Mouse (Mus musculus) liver, postnatal 0 days (tissue): Measurements from ENCODE around the gene Gm3573. TPM values are rescaled to one million over a fixed set of nuclear protein-coding genes. Genes with fewer than 3 reads are reported as not detected.
"Not testable (repeated sequence)": the region's sequence is repeated elsewhere in the genome, so short reads cannot be mapped to it uniquely, and the experiment has no call there.

Experiments
- ATAC-seq: fragments of 200-750 bp; cut with Nextera tagmentation; 2 replicates; pipeline ENCODE4 v1.8.0; 2017; ENCODE audit warnings: mild to moderate bottlenecking, moderate library complexity
- DNase-seq: peaks from one replicate; pipeline ENCODE4 v3.0.0-alpha.2; 2016
- H3K27ac ChIP-seq: fragments of 300-500 bp; sonication (generic); 2 replicates; pipeline ENCODE4 v1.5.1; 2014; ENCODE audit warnings: antibody characterized with exemption, moderate library complexity, mild to moderate bottlenecking, low read depth
- H3K27me3 ChIP-seq: fragments of 300-500 bp; sonication (generic); 2 replicates; pipeline ENCODE4 v1.6.1; 2014; ENCODE audit warnings: low read length, control low read depth, mixed read lengths; ENCODE audit not compliant: insufficient read depth
- H3K36me3 ChIP-seq: fragments of 300-500 bp; sonication (generic); replicated peaks from 2 replicates; pipeline ENCODE4 v1.6.1; 2014; ENCODE audit warnings: mild to moderate bottlenecking, control low read depth, low read length, moderate library complexity, mixed read lengths; ENCODE audit not compliant: insufficient read depth
- H3K4me1 ChIP-seq: fragments of 300-500 bp; sonication (generic); 2 replicates; pipeline ENCODE4 v1.6.1; 2014; ENCODE audit warnings: antibody characterized with exemption, mild to moderate bottlenecking, control low read depth; ENCODE audit not compliant: insufficient read depth
- H3K4me2 ChIP-seq: fragments of 300-500 bp; sonication (generic); 2 replicates; pipeline ENCODE4 v1.6.1; 2014; ENCODE audit warnings: low read depth, mild to moderate bottlenecking, low read length, moderate library complexity, mixed read lengths
- H3K4me3 ChIP-seq: fragments of 300-500 bp; sonication (generic); 2 replicates; pipeline ENCODE4 v1.5.1; 2014; ENCODE audit warnings: low read depth, low read length
- H3K9ac ChIP-seq: fragments of 300-500 bp; sonication (generic); replicated peaks from 2 replicates; pipeline ENCODE4 v1.6.1; 2014; ENCODE audit warnings: mild to moderate bottlenecking, moderate library complexity
- H3K9me3 ChIP-seq: fragments of 300-500 bp; sonication (generic); 2 replicates; pipeline ENCODE4 v1.6.1; 2016; ENCODE audit warnings: mild to moderate bottlenecking, control low read depth, low read length, mixed read lengths
- WGBS: fragments of 180-500 bp; shearing (Covaris S2); extraction: QIAGEN DNeasy Blood & Tissue Kit; methylation state at CpG from one replicate; pipeline ENCODE4 v1.1.7; 2014; ENCODE audit not compliant: insufficient replicate concordance; 5-methylcytosine and 5-hydroxymethylcytosine counted together
- polyA plus RNA-seq: library from polyadenylated mRNA; unstranded; fragments of >200 nt; fragmentation: Nextera tagmentation; extraction: Ambion mirVana; gene quantifications from 2 replicates; pipeline ENCODE4 v1.2.1, GENCODE M21; 2015

Gm3573 gene
- not detected in 2 replicates for polyA plus RNA-seq

- H3K4me1 ChIP-seq, H3K9ac ChIP-seq, DNase-seq, H3K9me3 ChIP-seq, H3K27me3 ChIP-seq, H3K27ac ChIP-seq, H3K4me3 ChIP-seq, H3K4me2 ChIP-seq, H3K36me3 ChIP-seq, ATAC-seq: not testable (repeated sequence)
- WGBS = no CpG with 5 or more reads among the region's 1 CpGs
These were observed at the start of gene Gm3573 for GRCm38 (mm10) chr14:42190691-42191090. TSS of gene Gm3573 (minus strand) at chr14:42190791.

DNA sequence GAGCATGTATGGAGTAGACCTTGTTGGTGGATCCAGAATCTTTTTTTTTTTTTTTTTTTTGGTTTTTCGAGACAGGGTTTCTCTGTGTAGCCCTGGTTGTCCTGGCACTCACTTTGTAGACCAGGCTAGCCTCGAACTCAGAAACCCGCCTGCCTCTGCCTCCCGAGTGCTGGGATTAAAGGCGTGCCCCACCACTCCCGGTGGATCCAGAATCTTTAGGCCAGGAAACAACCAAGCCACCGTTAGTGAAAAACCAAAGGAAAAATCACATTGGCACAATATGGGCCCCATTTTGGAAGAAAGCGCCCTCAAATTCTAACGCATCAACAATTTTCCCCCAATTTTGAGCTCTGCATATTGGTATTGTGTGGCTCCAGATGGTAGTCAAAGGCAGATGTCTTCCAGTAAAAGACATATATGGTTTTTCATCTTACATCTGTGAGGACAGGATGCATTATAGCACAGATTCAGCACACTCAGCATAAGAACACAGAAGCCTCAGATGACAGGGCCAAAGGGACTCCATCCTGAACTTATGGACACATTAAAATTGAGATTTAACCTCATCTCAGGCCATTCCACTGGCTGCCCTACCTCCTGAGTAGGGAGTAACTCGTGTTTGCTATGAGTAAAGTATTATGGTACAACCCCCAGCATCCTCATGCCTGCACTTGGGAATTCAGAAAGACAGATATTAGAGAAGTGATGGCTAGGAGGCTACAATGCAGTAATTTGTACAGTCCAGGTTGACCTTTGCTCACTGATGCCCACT lies 26.4 kb upstream of the Gm3573 start:
- H3K9me3 ChIP-seq, H3K9ac ChIP-seq, H3K4me2 ChIP-seq, DNase-seq, ATAC-seq, H3K27ac ChIP-seq, H3K27me3 ChIP-seq, H3K4me3 ChIP-seq, H3K36me3 ChIP-seq, H3K4me1 ChIP-seq: not testable (repeated sequence)
- WGBS = 67% methylated on average over 8 of the region's 10 CpGs

DNA sequence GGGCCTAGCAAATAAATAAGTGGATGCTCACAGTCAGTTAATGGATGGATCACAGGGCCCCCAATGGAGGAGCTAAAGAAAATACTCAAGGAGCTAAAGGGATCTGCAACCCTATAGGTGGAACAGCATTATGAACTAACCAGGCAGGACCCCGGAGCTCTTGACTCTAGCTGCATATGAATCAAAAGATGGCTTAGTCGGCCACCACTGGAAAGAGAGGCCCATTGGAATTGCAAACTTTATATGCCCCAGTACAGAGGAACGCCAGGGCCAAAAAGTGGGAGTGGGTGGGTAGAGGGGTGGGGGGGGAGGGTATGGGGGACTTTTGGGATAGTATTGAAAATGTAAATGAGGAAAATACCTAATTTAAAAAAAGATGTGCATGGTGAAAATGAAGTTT lies 6.7 kb downstream of the Gm3573 start:
- not testable (repeated sequence) for H3K9me3 ChIP-seq, H3K4me1 ChIP-seq, H3K36me3 ChIP-seq, DNase-seq, H3K4me3 ChIP-seq, H3K27ac ChIP-seq, ATAC-seq, H3K4me2 ChIP-seq, H3K9ac ChIP-seq, H3K27me3 ChIP-seq
- WGBS = 73% methylated on average over 3 of the region's 3 CpGs

- not testable (repeated sequence) for H3K36me3 ChIP-seq, H3K27me3 ChIP-seq, DNase-seq, H3K9me3 ChIP-seq, ATAC-seq, H3K27ac ChIP-seq, H3K9ac ChIP-seq, H3K4me1 ChIP-seq, H3K4me2 ChIP-seq, H3K4me3 ChIP-seq
- WGBS = 93% methylated on average over 1 of the region's 2 CpGs
These were observed 28.1 kb downstream of the Gm3573 start, which contains the start of gene Gm17027 for GRCm38 (mm10) chr14:42162522-42162921. TSS of gene Gm17027 (minus strand) at chr14:42162622.

Other genes with a start within 250 kb of the Gm3573 start
- gene 1700024B05Rik, start 246.8 kb downstream of the Gm3573 start, polyA plus RNA-seq = not detected in 2 replicates
- not detected in 2 replicates for gene Gm6401, start 222.9 kb downstream of the Gm3573 start, polyA plus RNA-seq
- not detected in 2 replicates for gene Gm3543, start 207.5 kb downstream of the Gm3573 start, polyA plus RNA-seq
- gene Gm7951, start 73.4 kb downstream of the Gm3573 start, polyA plus RNA-seq = not detected in 2 replicates
- gene Gm17027, start 28.2 kb downstream of the Gm3573 start, polyA plus RNA-seq = not detected in 2 replicates
- not detected in 2 replicates for gene Gm17026, start 69.3 kb upstream of the Gm3573 start, polyA plus RNA-seq
- not detected in 2 replicates for gene Gm9611, start 106.6 kb upstream of the Gm3573 start, polyA plus RNA-seq
- gene Gm7995, start 119.4 kb upstream of the Gm3573 start, polyA plus RNA-seq = not detected in 2 replicates
- not detected in 2 replicates for gene Gm8005, start 248.9 kb upstream of the Gm3573 start, polyA plus RNA-seq